Mouse (Mus musculus) CD4-positive, CD25-positive, alpha-beta regulatory T cell, adult 9 weeks (primary cell): ENCODE data around the gene Teddm3. TPM values are rescaled to one million over a fixed set of nuclear protein-coding genes. Genes with fewer than 3 reads are reported as not detected.

Experiments used
- polyA plus RNA-seq: library from polyadenylated mRNA; unstranded; fragments of 100-300 nt; shearing (Covaris generic); gene quantifications from one replicate; pipeline ENCODE4 v1.2.1, GENCODE M21; 2017

Gene Teddm3
- not detected for polyA plus RNA-seq

GRCm38 (mm10) chr16:21153900-21154299, at the start of gene Teddm3:
Gene Teddm3 (minus strand): TSS chr16:21154000.

Other genes starting within 250 kb of the Teddm3 start
- not detected for gene Ephb3, start 50.8 kb upstream of the Teddm3 start, polyA plus RNA-seq